Mouse (Mus musculus): ENCODE data around the gene Ubxn6.
A peak's percentile ranks its signal among the peaks of the same experiment; 100 is the strongest.
"Not testable (repeated sequence)": the region's sequence is repeated elsewhere in the genome, so short reads cannot be mapped to it uniquely, and the experiment has no call there.

Gene Ubxn6

GRCm38 (mm10) chr17:56074827-56075208, at the start of gene Ubxn6:
Gene Ubxn6, minus strand, starts transcription at chr17:56075028.
- peak; percentile 97 for DNase-seq (ENCODE audit: low spot score in 2 of 2)

GRCm38 (mm10) chr17:56123681-56124340, 49.0 kb upstream of the Ubxn6 start:
- DNase-seq (ENCODE audit: low spot score in 2 of 2), result no peak

GRCm38 (mm10) chr17:56123161-56123560, 48.3 kb upstream of the Ubxn6 start:
- no peak for DNase-seq (ENCODE audit: low spot score in 2 of 2)

GRCm38 (mm10) chr17:56121826-56122225, 47.0 kb upstream of the Ubxn6 start, which contains the start of gene Lrg1:
Gene Lrg1, minus strand, starts transcription at chr17:56122001.
- no peak for DNase-seq (ENCODE audit: low spot score in 2 of 2)

- DNase-seq (ENCODE audit: low spot score in 2 of 2), result no peak
These were observed 45.4 kb upstream of the Ubxn6 start for GRCm38 (mm10) chr17:56119981-56120880.

- DNase-seq (ENCODE audit: low spot score in 2 of 2), result no peak
These were observed 44.6 kb upstream of the Ubxn6 start for GRCm38 (mm10) chr17:56119431-56119830.

- no peak for DNase-seq (ENCODE audit: low spot score in 2 of 2)
These were observed 42.5 kb upstream of the Ubxn6 start, which contains the start of gene Plin5 for GRCm38 (mm10) chr17:56117251-56117710. Gene Plin5, minus strand, starts transcription at chr17:56117596.

- no peak for DNase-seq (ENCODE audit: low spot score in 2 of 2)
These were observed 41.4 kb upstream of the Ubxn6 start for GRCm38 (mm10) chr17:56116193-56116592.

GRCm38 (mm10) chr17:56112743-56113142, 37.9 kb upstream of the Ubxn6 start:
- no peak for DNase-seq (ENCODE audit: low spot score in 2 of 2)

- peak in 1 of 2 experiments; percentile 43 for DNase-seq (ENCODE audit: low spot score in 2 of 2)
These were observed 37.0 kb upstream of the Ubxn6 start for GRCm38 (mm10) chr17:56111864-56112263.

- no peak for DNase-seq (ENCODE audit: low spot score in 2 of 2)
These were observed 36.2 kb upstream of the Ubxn6 start for GRCm38 (mm10) chr17:56111021-56111420.

- DNase-seq (ENCODE audit: low spot score in 2 of 2), result no peak
These were observed 35.7 kb upstream of the Ubxn6 start for GRCm38 (mm10) chr17:56110571-56110970.

GRCm38 (mm10) chr17:56109219-56110051, 34.6 kb upstream of the Ubxn6 start, which contains the start of gene Plin4:
Gene Plin4, minus strand, starts transcription at chr17:56109803.
- no peak for DNase-seq (ENCODE audit: low spot score in 2 of 2)

GRCm38 (mm10) chr17:56108334-56109044, 33.7 kb upstream of the Ubxn6 start:
- DNase-seq (ENCODE audit: low spot score in 2 of 2), result no peak

- DNase-seq (ENCODE audit: low spot score in 2 of 2), result no peak
These were observed 32.9 kb upstream of the Ubxn6 start for GRCm38 (mm10) chr17:56107736-56108135.

GRCm38 (mm10) chr17:56106981-56107380, 32.2 kb upstream of the Ubxn6 start:
- no peak for DNase-seq (ENCODE audit: low spot score in 2 of 2)

GRCm38 (mm10) chr17:56106436-56106835, 31.6 kb upstream of the Ubxn6 start:
- not testable (repeated sequence) for DNase-seq (ENCODE audit: low spot score in 2 of 2)

GRCm38 (mm10) chr17:56104821-56105220, 30.0 kb upstream of the Ubxn6 start:
- not testable (repeated sequence) for DNase-seq (ENCODE audit: low spot score in 2 of 2)

GRCm38 (mm10) chr17:56103465-56104285, 28.8 kb upstream of the Ubxn6 start:
- no peak for DNase-seq (ENCODE audit: low spot score in 2 of 2)

- DNase-seq (ENCODE audit: low spot score in 2 of 2), result no peak
These were observed 28.1 kb upstream of the Ubxn6 start for GRCm38 (mm10) chr17:56102927-56103326.

All from spleen, postnatal 36 days (tissue).